Mouse (Mus musculus) retina, embryonic 14.5 days (tissue): Measurements from ENCODE around the gene Tas1r2.

Source experiments
- DNase-seq: peaks from one replicate; pipeline ENCODE4 v3.0.0-alpha.2; 2015; ENCODE audit warnings: low spot score

Gene Tas1r2

DNA sequence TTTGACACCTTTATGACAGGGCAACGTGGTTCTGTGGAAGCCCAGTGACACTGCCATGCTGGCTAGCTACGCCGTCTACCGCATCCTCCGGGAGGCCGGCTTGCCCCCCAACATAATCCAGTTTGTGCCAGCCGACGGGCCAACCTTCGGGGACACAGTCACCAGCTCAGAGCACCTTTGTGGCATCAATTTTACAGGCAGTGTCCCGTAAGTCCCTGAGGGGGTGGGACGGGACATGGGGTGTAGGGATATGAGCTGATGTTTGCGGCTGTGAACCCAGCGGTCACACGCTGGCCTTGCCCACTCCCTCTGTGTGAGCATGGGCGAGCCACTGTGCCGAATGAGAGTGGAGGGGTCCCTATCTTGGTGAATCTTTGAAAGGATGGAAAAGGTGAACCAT lies 15.0 kb upstream of the Tas1r2 start:
- DNase-seq, result no peak

DNA sequence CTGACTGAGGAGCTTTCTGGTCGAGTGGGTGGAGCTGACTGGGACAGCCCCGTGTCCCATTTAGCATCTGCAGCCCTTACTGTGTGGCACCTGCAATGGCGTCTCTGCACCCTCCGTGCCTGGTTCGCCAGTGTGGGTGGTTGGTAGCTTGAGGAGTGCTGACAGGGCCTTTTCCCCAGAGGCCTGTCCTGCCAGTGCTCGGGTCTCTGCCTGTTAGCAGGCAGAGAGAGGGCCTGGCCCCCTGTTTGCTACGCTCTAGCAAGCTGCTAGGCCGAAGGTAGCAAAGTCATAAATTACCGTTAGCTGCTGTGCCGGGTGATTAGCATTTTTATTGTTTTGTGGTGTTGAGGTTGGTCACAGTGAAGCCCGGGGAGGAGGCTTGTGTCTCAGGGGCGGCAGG lies 13.5 kb upstream of the Tas1r2 start:
- no peak for DNase-seq

DNA sequence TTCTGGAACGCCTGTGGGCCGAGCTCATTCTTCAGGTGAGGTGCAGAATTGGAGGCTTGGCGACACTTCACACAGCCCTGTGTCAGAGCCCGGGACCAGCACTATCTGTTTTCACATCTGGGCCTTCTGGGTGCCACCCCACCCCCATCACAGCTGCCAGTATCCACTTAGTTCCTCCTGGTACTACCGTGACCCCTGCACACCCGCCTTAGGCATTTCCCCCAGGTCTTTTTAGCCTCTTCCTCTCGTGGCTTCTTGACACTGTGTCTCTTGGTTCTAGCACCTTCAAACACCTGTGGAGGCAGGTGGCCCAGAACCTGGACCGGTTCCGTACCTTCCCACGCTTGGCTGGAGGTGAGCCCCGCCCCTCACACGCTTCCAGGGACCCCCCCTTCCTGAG lies 13.0 kb upstream of the Tas1r2 start:
- DNase-seq, result no peak

DNA sequence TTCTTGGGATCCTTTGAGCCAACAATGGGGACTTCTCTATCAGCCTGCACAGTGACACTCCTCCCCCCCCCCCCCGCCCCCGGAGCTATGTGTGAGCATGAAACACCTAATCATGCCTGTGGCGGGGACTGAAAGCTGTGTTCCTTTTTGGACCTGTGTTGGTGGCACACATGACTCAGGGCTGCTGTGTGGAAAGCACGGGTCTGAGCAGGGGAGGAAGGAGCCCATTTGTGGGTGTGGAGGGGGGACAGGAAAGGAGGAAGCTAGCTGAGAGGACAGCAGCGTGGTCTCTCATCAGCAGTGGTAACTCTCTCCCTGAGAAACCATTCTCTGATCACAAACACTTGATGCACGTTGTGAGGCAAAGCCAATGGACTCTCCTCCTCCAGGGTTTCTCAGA lies 12.6 kb upstream of the Tas1r2 start:
- DNase-seq, result no peak

DNA sequence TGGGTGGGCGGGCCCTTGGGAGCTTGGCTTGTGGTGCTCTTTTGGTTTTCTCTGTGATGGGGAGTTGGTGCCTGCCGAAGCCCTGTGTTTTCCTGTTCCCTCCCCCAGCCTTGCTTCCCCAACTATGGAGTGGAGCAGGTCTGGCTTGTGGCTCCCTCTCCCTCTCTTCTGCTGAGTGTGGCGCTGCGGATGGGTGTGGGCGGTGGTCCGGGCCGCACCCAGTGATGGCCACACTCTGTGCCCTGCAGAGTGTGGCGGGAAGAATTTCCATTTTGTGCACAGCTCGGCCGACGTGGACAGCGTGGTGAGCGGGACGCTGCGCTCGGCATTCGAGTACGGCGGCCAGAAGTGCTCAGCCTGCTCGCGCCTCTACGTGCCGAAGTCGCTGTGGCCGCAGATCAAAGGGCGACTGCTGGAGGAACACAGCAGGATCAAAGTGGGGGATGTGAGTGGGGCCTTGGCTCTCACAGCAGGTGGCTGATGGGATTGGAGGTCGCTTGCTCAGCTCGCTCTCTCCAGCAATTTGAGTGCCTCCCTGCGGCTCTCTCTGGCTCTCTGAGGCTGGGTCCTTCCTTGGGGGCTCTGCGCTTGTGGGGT lies 11.4 kb upstream of the Tas1r2 start:
- peak; percentile 59 for DNase-seq

DNA sequence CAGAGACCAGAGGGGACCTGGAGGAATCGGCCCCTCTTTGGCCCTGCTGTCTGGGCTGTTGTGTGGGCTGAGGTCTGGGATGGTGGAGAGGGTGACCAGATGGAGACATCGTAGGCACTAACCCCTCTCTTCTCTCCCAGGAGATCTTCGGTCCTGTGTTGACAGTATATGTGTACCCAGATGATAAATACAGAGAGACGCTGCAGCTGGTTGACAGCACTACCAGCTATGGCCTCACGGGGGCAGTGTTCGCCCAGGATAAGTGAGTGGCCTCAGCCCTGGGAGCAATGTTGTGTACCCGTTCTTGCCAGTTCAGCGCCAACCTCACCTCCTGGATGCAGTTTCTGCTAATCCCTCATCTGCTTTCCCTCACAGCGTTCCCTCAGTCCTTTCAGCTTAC lies 9.4 kb upstream of the Tas1r2 start:
- DNase-seq, result peak; percentile 93

DNA sequence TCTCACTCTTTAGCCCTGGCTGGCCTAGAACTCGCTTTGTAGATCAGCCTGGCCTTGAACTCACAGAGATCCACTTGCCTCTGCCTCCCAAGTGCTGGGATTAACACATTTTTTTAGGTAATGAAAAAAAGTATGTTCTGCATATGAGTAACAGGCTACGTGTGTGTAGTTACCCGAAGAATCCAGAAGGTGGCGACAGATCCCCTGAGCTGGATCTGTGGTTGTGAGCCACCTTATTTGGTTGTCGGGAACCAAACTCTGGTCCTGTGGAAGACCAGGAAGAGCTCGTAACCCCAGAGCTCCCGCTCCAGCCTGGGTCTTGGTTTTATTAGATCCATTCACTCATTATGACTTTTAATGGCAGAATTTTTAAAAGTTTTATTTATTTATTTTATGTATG lies 6.4 kb upstream of the Tas1r2 start:
- DNase-seq, result no peak

DNA sequence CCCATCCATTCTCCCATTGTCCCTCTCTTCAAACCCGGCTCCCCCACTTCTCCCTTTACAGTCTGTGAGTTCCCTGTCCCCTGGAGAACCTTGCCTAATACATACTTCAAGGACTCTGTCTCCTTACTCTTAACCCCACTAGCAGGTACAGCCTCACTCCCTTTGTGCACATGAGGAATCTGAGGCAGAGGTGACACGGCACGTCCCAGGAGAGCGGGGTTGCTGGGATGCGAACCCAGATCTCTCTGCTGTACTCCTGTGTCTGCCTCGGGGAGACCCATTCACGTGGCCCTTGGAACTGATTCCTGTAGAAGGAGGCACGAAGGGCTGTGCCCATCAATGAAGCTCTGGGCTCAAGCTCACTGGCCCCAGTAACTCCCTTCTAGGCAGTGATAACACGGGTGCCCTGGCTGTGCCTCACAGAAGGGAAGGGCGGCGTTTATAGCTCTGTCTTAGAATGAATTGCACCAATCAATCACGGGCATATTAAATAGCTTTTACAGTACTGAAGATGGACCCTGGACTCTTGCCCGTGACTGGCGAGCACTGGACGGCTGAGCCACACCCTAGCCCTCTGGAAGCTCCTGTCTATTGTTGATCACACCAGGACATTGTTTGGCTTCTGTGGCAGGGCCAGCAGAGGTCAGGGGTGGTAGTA lies 3.1 kb upstream of the Tas1r2 start:
- no peak for DNase-seq

DNA sequence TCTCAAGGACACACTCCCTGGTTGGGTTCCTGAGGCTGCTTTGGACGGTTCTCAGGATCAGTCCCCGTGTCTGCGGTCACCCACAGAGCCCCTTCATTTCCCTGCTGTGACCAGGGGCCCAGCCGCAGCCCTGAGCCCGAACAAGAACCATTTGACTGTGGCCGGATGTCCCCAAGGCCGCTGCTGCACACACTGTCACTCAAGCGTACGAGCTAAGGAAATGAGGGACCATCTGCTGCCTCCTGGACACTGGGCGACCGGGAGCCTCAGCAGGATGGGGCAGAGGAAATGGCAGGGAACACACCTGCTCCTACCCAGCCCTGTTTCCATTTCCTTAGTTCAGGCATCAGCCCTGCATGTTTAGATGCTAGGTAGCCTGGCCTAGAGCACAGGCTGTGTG lies 2.4 kb upstream of the Tas1r2 start:
- DNase-seq, result no peak

DNA sequence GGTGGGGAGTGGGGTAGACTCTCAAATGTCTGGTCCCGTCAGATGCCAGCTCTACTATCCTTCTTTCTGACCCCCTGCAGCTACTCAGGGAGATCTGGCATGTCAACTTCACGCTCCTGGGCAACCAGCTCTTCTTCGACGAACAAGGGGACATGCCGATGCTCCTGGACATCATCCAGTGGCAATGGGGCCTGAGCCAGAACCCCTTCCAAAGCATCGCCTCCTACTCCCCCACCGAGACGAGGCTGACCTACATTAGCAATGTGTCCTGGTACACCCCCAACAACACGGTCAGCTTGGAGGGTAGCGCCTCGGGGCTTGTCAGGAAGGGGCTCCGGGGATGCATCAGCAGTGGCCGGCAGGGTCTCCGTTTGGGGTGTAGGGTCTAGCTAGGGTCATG lies 8.6 kb downstream of the Tas1r2 start:
- DNase-seq, result no peak

DNA sequence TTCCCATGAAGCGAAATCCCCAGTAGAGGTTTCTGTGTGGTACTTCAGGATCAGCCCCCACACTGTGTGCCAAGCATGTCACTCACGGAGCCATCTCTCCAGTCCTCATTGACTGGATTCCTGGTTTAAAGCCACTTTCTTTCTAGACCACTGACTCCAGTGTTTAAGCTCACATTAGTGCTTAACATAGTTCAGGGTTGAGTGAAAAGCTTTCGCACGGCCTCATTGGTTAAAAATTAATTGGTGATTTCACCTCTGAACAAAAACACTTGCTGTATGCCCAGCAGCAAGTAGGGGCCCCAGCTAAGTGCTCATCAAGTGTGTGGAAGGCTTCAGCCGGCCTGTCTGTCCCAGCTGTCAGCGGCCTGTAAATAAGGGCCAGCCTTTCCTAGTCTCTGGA lies 14.3 kb downstream of the Tas1r2 start:
- DNase-seq, result peak; percentile 41

DNA sequence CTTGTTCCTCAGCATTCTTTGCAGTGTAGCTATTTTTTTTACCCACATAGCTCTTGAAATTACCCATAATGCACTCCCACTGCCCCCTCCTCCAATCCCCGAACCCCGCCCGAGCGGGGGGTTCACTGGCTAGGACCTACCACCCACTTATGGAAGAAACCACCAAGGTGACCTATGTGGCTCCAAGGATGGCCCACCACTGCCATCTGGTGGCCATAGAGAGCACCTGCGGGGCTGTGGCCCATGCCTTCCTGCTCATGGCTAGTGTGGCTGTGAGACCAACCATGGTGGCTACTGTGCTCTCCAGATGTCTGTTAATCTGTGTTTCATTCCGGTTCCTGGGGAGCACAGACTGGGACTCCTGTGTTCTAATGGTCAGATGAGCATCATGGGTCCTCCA lies 16.5 kb downstream of the Tas1r2 start:
- peak; percentile 90 for DNase-seq

DNA sequence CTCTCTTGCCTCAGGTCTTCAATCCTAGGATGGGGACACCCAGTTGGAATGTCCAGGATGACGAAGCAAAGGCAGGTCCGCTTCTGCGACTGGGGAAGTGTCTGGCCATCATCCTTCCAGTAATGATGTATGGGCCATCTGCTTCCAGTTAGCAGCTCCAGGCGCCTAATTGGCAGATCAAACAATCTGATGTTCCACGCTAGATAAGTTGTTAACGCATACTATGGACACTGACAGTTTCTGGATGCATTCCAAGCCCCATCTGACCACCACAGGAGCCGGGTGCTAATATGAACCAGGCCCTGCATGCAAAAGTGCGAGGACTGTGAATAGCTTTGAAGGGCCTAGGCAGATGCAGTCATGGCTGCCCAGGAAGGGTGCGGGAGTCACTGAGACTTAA lies 22.4 kb downstream of the Tas1r2 start:
- DNase-seq, result no peak

DNA sequence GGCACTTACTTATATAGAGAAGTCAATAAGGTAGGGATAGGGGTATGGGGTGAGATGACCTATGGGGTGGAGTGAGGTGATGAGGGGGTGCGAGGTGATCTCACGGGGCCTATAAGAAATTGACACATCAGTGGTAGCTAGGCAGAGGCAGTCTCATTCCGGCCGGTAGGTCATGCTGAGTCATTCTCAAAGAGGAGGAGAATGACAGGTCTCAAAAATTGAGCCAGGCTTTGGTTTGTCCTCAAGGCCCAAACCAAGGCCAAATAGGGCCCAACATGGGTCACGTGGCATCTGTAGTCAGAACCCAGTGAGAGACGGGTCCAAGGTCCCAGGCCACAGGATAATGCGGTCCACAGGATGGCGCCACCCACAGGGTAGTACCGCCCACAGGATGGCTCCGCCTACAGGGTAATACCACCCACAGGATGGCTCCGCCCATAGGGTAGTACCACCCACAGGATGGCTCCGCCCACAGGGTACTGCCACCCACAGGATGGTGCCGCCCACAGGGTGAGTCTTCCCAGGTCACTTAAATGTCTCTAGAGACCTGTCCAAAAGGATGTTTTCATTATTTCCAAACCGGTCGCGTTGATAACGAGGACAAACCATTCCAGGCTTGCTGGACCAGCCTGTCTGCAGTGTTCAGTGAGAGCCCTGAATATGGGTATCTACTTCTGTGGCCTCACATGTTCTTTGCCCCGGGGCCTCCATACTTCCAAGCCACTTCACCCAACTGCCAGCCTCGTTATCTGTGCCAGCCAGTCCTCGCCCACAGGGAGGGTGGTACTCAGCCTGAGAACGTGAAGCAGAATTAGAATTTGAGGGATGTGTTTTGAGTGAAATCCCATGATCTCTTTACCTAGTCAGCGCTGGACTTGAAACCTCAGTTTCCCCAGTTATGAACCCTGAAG lies 30.6 kb downstream of the Tas1r2 start:
- no peak for DNase-seq

DNA sequence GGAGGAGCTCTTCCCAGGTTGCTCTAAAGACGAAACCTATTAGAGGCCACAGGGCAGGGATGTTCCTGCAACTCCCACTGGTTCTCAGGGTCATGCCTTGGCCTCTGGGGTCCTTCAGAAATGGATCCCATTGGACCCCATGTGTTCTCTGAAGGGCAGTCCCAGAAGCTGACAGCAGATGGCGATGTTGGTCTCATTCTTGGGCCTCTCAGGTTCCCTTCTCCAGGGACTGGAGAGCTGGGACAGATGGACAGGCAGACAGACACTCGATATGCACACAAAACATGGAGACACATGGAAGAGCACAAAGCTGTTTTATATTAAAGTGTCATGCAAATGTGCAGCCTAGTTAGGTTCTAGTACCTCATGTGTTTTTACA lies 31.3 kb downstream of the Tas1r2 start:
- DNase-seq, result peak; percentile 91

DNA sequence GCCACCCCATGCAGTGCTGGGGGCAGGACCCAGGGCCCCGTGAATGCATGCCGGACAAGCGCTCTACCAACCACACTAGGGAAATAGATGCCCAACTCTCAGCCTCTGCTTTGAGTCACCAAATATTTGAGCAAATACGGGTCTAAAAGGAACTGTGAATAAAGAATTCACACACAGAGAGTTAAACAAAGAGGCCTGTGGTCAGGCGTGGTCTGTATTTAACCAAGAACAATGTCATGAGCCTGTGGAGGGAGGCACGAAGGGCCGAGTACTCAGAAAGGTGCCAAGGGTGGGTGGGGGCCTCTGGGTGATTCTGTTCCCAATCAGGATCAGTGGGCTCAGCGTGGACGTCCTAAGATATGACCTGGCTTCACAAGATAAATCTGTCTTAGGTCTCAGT lies 34.7 kb downstream of the Tas1r2 start:
- no peak for DNase-seq

DNA sequence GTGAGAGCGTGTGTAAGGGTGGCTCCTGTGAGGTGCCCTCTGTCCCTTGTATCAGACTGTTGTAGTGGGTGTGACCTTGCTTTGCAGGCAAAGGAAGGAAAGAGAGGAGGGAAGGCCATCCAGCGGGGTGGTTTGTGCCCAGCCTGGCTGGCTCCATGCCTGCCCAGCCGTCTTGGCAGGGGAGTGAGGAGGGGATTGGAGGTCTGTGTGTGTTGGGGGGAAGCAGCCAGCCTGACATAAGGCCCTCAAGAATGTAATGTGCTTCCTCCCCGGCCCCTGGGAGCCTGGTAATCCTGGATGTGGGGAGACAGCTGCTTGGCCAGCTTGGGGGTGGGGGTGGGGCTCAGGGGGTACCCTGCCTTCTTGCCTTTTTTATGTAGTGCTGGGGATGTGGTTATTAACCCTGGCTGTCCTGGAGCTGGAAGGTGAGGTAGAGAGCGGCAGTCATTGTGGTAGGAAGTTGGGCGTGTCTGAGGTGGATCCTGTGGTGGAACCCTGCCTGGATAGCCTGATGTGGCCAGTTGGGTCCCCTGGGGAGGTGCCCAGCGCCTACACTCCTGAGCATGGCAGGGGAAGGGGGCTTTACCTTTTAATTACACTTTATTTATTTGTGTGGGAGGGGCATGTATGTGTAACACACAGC lies 36.4 kb downstream of the Tas1r2 start:
- DNase-seq, result no peak

DNA sequence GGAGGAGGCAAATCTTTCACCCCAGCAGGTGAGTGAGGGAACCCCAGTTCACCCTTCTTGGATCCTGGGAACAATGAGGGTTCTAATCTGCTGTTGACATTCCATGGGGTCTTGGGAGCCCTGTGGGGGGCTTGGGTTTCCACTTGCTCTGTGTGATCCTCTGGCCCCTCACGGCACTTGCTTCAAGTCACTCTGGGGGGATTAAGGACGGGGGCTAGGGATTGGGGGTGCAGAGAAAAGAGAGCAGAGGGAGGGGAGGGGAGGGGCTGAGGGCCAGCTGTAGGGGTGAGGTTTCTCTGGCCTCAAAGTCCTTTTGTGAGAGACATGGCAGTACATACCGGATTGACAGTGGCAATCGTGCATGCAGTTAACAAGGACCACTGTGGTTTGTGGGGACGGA lies 40.0 kb downstream of the Tas1r2 start:
- no peak for DNase-seq

DNA sequence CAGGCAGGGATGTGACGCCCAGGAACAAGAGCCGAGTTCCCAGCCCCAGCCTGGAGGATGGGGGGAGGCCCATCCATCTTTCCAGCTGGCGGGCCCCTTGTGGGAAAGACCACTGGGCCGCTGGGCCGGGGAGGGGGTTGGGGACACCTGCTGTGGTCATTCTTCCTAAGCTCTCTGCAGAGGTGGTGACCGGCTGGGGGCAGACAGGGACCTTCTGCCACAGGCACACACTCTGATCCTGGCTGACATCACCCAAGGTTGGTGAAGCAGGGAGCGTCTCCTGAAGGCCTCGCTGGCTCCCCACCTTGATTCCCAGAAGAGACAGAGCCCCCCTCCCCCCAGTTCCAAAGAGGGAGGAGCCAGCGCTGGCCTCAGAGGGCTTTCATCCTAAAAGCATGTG lies 44.4 kb downstream of the Tas1r2 start:
- DNase-seq, result peak; percentile 48

DNA sequence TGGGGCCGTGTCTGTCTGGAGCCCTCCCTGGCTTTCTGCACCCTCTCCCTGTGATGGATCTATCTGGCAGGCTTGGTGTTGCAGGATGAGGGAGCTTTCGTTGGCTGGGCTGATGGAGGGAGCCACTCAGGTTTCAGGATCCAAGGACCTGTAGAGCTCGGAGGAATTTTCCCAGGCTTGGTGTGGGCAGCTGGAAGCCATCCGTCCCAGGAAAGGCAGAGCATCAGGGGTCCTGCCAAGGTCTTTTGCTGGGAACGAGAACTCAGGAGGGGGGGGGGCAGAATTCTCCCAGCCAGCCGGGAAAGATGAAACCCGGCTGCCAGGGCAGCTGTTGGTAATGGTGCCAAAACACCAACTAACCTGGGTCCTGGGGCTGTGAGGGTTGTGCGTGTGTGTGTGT lies 45.3 kb downstream of the Tas1r2 start:
- DNase-seq, result no peak

DNA sequence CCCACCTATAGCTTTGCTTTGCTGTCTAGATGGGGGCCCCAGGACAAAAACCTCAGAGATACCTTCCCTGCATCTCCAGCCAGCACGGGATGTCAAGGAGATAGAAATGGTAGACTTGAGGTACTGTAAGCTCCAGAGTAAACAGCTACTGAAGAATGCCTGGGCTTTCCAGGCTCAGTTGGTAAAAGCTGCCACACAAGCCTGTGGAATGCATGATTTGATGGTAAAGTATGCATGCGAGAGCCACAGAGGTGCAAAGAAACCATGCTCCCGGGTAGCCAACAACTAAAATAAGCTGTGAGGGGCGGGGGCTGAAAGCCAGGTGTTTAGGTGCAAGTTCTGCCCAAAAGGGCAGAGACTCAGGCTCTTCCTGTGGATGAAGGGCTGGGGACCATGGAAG lies 49.6 kb downstream of the Tas1r2 start:
- no peak for DNase-seq

DNA sequence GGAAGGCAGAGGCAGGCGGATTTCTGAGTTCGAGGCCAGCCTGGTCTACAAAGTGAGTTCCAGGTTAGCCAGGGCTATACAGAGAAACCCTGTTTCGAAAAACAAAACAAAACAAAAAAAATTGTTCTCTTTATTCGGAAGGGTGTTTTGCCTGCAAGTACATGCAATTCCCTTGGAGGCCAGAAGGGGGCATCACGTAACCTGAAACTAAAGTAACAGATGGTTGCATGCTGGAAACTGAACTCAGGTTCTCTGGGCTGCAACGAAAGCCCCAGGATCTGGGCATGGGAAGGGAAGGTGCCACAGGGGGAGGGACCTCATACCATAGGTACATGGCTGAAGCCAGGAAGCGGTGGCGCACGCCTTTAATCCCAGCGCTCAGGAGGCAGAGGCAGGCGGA lies 50.1 kb downstream of the Tas1r2 start:
- DNase-seq, result no peak

DNA sequence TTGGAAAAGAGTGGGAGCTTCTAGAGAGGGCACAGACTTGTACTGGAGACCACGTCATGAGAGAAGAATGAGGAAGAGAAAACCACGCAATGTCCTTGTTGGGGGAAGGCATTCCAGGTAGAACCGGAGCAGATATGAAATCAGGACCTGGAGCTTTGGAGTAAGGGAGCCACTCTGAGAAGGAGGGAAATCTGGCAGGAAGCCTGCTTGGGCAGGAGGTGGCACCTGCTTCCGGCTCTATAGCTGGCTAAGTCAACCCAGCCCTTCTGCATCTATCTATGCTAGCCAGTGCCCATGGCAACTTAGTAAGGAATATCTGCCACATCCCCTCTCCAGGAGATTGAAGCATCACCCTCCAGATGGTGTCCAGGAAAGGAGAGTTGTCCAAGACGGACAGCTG lies 52.6 kb downstream of the Tas1r2 start:
- no peak for DNase-seq
